Mouse (Mus musculus) heart, embryonic 13.5 days (tissue): ENCODE measurements around the gene Hist1h1a. TPM values are rescaled to one million over a fixed set of nuclear protein-coding genes. Genes with fewer than 3 reads are reported as not detected.
A peak's percentile ranks its signal among the peaks of the same experiment; 100 is the strongest.

ENCODE experiments used
- ATAC-seq: fragments of 200-750 bp; cut with Nextera tagmentation; 2 replicates; pipeline ENCODE4 v1.8.0; 2017; ENCODE audit warnings: moderate TSS enrichment; ENCODE audit not compliant: insufficient number of reproducible peaks, low FRiP score, low TSS enrichment; ENCODE audit errors: extremely low read depth
- H3K27ac ChIP-seq: fragments of 300-500 bp; sonication (generic); replicated peaks from 2 replicates; pipeline ENCODE4 v1.5.1; 2015; ENCODE audit warnings: moderate library complexity, mild to moderate bottlenecking, inconsistent platforms
- H3K27me3 ChIP-seq: fragments of 300-500 bp; sonication (generic); replicated peaks from 2 replicates; pipeline ENCODE4 v1.6.1; 2015; ENCODE audit warnings: mild to moderate bottlenecking, inconsistent platforms
- H3K36me3 ChIP-seq: fragments of 300-500 bp; sonication (generic); 2 replicates; pipeline ENCODE4 v1.6.1; 2015; ENCODE audit warnings: mild to moderate bottlenecking, inconsistent platforms
- H3K4me1 ChIP-seq: fragments of 300-500 bp; sonication (generic); 2 replicates; pipeline ENCODE4 v1.6.1; 2015; ENCODE audit warnings: inconsistent platforms
- H3K4me2 ChIP-seq: fragments of 300-500 bp; sonication (generic); 2 replicates; pipeline ENCODE4 v1.6.1; 2015; ENCODE audit warnings: inconsistent platforms, mild to moderate bottlenecking, moderate library complexity
- H3K4me3 ChIP-seq: fragments of 300-500 bp; sonication (generic); 2 replicates; pipeline ENCODE4 v1.5.1; 2015; ENCODE audit warnings: moderate library complexity, mild to moderate bottlenecking, inconsistent platforms
- H3K9ac ChIP-seq: fragments of 300-500 bp; sonication (generic); 2 replicates; pipeline ENCODE4 v1.6.1; 2015; ENCODE audit warnings: inconsistent platforms, mild to moderate bottlenecking, moderate library complexity
- H3K9me3 ChIP-seq: fragments of 300-500 bp; sonication (generic); 2 replicates; pipeline ENCODE4 v1.6.1; 2016; ENCODE audit warnings: inconsistent platforms
- WGBS: fragments of 180-500 bp; shearing (Covaris S2); methylation state at CpG from one replicate; pipeline ENCODE4 v1.1.7; 2015; ENCODE audit warnings: mixed read lengths; 5-methylcytosine and 5-hydroxymethylcytosine counted together
- polyA plus RNA-seq: library from polyadenylated mRNA; unstranded; fragments of >200 nt; fragmentation: Nextera tagmentation; extraction: Ambion mirVana; gene quantifications from 2 replicates; pipeline ENCODE4 v1.2.1, GENCODE M21; 2015

Gene Hist1h1a
- polyA plus RNA-seq, 1 experiment from 2014 or later = 1.5 TPM

DNA sequence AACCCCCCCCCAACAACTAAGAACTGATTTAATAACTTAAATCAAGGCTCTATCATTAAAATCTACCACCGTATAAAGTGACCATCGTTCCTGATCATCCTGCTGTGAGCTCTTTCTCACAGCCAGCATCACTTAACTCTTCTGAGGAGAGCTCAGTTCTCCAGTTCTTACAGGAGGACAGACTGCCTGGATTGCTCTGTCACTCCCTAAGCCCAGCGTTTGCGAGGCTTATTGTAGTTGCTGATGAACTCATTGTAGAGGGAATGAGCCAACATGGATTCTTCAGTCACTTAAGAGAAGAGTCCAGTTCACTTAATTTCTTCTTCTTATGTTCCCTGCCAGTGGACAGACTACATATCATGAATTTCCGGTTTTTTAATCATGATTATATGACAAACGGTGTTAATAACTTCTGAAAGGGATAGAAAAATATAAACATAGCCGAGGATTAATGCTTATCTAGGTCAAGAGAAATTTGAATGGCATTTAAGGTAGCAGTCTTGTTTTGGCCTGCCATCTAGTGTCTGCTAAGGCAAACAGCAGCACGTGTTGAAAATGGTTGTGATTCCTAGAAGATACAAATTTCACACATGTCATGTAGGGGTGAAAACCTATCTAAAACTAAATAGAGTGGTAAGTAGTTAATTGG is 31.2 kb upstream of the Hist1h1a start:
- Histone ChIP-seq H3K9me3 (no peaks in the 10 kb centered on the region), H3K4me3 (no peak overlapping the region), H3K9ac (no peak overlapping the region), H3K36me3 (no peaks in the 10 kb centered on the region), H3K27ac (no peak overlapping the region), H3K27me3 (no peaks in the 10 kb centered on the region), H3K4me1 (peaks cover 11% of the 10 kb centered on the region), H3K4me2 (no peak overlapping the region)
- no peak for ATAC-seq
- WGBS = 21% methylated on average over 8 of the region's 8 CpGs

DNA sequence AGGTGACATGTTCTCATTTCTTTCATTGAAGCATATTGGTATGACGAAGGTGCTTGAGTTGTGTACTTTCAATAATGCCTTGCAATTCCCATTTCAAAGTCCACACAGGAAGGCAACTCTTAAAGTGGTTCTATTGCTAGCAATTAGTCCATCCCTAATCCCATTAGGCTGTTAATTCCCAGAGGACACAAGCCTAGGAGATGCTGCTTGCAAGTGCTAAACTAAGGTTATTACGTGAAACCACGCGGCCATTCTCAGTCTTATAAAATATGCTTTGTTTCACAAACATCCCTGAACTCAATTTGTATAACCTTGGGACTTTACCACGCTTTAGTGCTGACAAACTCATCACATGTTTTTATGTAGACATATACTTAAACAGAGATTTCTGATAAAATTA is 26.4 kb upstream of the Hist1h1a start:
- peaks cover 19% of the 10 kb centered on the region for H3K4me1 ChIP-seq
- no peaks in the 10 kb centered on the region for H3K9me3 ChIP-seq
- no peaks in the 10 kb centered on the region for H3K27me3 ChIP-seq
- no peak overlapping the region for H3K9ac ChIP-seq
- H3K4me3 ChIP-seq = no peak overlapping the region
- H3K36me3 ChIP-seq = no peaks in the 10 kb centered on the region
- no peak overlapping the region for H3K4me2 ChIP-seq
- no peak overlapping the region for H3K27ac ChIP-seq
- WGBS = 87% methylated on average over 5 of the region's 5 CpGs
- ATAC-seq = no peak

DNA sequence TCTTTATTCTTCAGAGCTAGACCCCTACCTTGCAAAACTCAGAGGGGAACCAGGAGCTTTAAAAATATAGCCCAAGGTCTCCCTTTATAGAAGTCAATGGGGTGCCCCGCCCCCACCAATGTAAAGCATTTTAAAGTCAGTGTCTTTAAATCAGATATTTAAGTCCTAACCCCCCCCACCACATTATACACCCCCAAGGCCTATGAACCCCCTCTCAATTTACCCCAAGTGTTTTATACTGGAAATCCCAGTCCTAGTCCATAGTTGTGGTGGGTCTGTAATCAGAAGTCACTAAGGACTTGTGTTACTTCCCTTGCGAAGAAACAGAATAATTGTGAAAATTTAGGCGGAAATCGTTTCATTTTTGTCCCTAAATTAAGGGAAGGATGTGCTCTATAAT is 25.4 kb upstream of the Hist1h1a start:
- 19% methylated on average over 4 of the region's 4 CpGs for WGBS
- Histone ChIP-seq H3K4me3 (peak overlapping the region; percentile 74), H3K27ac (peak overlapping the region; percentile 100), H3K27me3 (no peaks in the 10 kb centered on the region), H3K9ac (peak overlapping the region; percentile 98), H3K9me3 (no peaks in the 10 kb centered on the region), H3K4me1 (peaks cover 23% of the 10 kb centered on the region), H3K4me2 (peak overlapping the region; percentile 98), H3K36me3 (no peaks in the 10 kb centered on the region)
- no peak for ATAC-seq

DNA sequence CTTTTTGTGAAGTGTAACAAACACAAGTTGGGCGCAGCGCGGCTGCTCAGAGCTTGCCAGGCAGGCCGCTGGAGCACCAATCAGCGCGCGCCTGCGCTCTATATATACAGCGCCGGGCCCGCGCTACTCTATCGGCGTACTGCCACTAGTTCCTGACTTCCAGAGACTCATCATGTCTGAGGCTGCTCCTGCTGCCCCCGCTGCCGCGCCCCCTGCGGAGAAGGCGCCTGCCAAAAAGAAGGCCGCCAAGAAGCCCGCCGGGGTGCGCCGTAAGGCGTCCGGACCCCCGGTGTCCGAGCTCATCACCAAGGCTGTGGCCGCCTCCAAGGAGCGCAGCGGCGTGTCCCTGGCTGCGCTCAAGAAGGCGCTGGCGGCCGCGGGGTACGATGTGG is 24.8 kb upstream of the Hist1h1a start, which contains the start of gene Hist1h1c:
Hist1h1c (plus strand) TSS at position 132 of the 392 bp plus-strand sequence.
- Histone ChIP-seq H3K36me3 (no peaks in the 10 kb centered on the region), H3K4me3 (peak within 1 kb of the TSS; percentile 74), H3K27me3 (no peaks in the 10 kb centered on the region), H3K27ac (peak within 1 kb of the TSS; percentile 100), H3K9me3 (no peaks in the 10 kb centered on the region), H3K4me2 (peak within 1 kb of the TSS; percentile 98), H3K4me1 (peaks cover 23% of the 10 kb centered on the region), H3K9ac (peak within 1 kb of the TSS; percentile 98)
- WGBS = under 1% methylated on average over 38 of the region's 38 CpGs
- peak; percentile 76 for ATAC-seq

DNA sequence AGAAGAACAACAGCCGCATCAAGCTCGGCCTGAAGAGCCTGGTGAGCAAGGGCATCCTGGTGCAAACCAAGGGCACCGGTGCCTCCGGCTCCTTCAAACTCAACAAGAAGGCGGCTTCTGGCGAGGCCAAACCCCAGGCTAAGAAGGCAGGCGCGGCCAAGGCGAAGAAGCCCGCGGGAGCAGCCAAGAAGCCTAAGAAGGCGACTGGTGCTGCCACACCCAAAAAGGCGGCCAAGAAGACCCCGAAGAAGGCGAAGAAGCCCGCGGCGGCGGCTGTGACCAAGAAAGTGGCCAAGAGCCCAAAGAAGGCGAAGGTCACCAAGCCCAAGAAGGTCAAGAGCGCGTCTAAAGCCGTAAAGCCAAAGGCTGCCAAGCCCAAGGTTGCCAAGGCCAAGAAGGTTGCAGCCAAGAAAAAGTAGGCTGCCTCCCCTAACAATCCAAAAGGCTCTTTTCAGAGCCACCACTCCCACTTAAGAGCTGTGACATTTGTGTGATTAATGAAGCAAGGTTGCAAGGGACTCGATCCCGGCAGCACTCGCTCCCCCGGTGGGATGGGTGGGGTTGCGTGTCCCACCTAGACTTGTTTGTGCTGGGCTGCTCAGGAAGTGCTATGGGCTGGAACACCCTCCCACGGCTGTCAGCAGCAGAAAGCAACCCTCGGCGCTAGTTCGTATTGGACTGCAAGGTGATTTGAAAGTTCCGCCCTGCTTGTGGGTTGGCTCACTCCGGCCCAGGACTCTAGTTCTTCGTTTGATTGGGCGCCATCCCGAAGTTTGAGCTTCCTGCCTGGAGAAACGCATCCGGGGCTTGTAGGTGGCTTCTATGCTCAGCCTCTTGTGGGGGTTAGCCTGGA is 24.2 kb upstream of the Hist1h1a start:
- ATAC-seq = peak; percentile 79
- H3K27me3 ChIP-seq = no peaks in the 10 kb centered on the region
- H3K9ac ChIP-seq = peak overlapping the region; percentile 98
- under 1% methylated on average over 39 of the region's 39 CpGs for WGBS
- no peaks in the 10 kb centered on the region for H3K36me3 ChIP-seq
- H3K27ac ChIP-seq = peak overlapping the region; percentile 100
- H3K4me3 ChIP-seq = peak overlapping the region; percentile 74
- peaks cover 28% of the 10 kb centered on the region for H3K4me1 ChIP-seq
- H3K9me3 ChIP-seq = no peaks in the 10 kb centered on the region
- peak overlapping the region; percentile 98 for H3K4me2 ChIP-seq

DNA sequence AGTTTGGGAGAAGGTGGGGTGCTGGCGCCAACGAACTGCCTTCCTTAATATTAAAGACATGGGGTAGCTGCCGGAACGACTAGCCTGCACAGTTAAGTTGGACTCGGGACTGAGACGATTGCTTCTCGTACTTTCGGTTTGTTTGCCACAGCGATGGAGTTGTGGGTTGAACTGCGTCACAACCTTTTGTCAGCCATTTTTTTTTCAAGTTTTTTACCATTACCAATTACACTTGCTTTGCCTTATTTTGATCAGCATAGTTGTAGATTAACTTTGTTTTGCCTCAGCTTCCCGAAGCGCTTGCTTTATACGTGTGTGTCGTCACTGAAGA is 23.6 kb upstream of the Hist1h1a start:
- Histone ChIP-seq H3K36me3 (no peaks in the 10 kb centered on the region), H3K4me2 (peak overlapping the region; percentile 98), H3K4me3 (peak overlapping the region; percentile 74), H3K9me3 (no peaks in the 10 kb centered on the region), H3K27me3 (no peaks in the 10 kb centered on the region), H3K9ac (peak overlapping the region; percentile 98), H3K27ac (peak overlapping the region; percentile 100), H3K4me1 (peaks cover 32% of the 10 kb centered on the region)
- WGBS = under 1% methylated on average over 14 of the region's 14 CpGs
- ATAC-seq = no peak

DNA sequence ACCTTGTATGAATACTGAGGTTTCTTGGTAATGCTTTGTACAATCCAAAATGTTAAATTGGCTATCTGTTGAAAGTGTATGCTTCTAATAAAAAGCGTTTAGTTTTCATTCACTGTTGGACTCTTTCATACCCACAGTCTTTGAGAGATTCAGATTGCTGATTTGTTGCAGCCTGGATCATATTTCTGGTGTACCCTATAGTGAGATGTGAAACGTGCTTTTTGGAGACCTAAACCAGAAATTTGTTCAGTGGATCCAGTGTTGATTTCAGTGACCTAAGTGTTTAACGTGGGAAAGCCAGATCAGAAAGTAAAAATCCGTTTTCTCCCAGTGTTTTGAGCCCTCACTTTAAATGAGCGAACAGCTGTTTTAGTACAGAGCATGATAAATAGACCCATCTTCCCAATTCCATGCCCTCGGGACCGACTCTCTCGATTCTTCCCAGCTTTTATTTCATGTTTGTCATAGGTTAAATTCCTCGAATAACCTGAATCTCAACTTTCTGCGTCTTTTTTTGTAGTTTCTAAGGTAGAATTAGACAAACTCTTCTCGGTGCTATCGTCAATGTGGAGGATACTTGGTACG is 23.1 kb upstream of the Hist1h1a start:
- no peak for ATAC-seq
- Histone ChIP-seq H3K4me1 (peaks cover 32% of the 10 kb centered on the region), H3K9ac (peak overlapping the region; percentile 98), H3K27me3 (no peaks in the 10 kb centered on the region), H3K4me2 (peak overlapping the region; percentile 98), H3K27ac (peak overlapping the region; percentile 100), H3K36me3 (no peaks in the 10 kb centered on the region), H3K9me3 (no peaks in the 10 kb centered on the region), H3K4me3 (peak overlapping the region; percentile 74)
- 29% methylated on average over 13 of the region's 13 CpGs for WGBS

DNA sequence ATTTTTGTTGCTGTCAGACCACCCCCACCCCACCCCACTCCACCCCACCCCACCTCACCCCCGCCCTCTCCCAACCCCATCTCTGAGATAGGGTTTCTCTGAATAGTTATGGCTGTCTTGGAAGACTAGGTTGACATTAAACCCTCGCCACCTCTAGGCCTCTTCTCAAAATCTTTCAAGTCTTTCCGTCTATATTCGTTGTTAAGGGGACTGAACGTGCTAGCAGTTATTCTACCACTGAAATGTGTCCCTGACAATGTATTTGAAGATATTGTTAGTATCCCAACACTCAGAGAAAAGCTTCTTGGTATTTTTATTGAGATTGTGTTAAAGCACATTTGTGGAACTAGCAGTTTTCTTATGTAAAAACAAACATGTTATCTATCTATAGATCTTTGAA is 22.6 kb upstream of the Hist1h1a start:
- Histone ChIP-seq H3K9ac (peak overlapping the region; percentile 98; the same call in 1 of the 2 replicates), H3K4me1 (peaks cover 35% of the 10 kb centered on the region), H3K36me3 (no peaks in the 10 kb centered on the region), H3K9me3 (no peaks in the 10 kb centered on the region), H3K27ac (peak overlapping the region; percentile 100; the same call in 1 of the 2 replicates), H3K4me2 (peak overlapping the region; percentile 98), H3K4me3 (peak overlapping the region; percentile 74; the same call in 1 of the 2 replicates), H3K27me3 (no peaks in the 10 kb centered on the region)
- ATAC-seq = no peak
- 52% methylated on average over 5 of the region's 5 CpGs for WGBS

DNA sequence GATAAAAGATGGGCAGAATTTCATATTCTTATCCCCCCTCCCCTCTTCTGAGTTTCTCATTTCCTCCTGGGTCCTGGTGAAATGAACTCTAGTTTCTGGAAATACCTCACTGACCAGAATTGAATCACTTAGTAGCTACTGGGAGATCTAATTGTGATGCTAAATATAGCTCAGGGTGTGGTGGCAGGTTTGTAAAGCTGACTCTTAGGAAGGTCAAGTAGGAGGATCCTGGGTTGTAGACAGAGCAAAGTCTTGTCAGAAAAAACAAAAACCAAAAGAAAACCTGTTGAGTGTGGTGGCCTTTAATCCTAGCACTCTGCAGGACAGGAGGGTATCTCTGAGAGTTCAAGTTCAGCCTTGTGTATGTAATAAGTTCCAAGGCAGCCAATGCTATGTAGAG is 21.5 kb upstream of the Hist1h1a start:
- Histone ChIP-seq H3K4me2 (peak overlapping the region; percentile 37), H3K27me3 (no peaks in the 10 kb centered on the region), H3K36me3 (no peaks in the 10 kb centered on the region), H3K9me3 (no peaks in the 10 kb centered on the region), H3K4me3 (no peak overlapping the region), H3K27ac (0 out of 2 replicates have a peak overlapping the region, but pooled peaks have one; percentile 28), H3K9ac (0 out of 2 replicates have a peak overlapping the region, but pooled peaks have one; percentile 30), H3K4me1 (peaks cover 36% of the 10 kb centered on the region)
- no peak for ATAC-seq

DNA sequence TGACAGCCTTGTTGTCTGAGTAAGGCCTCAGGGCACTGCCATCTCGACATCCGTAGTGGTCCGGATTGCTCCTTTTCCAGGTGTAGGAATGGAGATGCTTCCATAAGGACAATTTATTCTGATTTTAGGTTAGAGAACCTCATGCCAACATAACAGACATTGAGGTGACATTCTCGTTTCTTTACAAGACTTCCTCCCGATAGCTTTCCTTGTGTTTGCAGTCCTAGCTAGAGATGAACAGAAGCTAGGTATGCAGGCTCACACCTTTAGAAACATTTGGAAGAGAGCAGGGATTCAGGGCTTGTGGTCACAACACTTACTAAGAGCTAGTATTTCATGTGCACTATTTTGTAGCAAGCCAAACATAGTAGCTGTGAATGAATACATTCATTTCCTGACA is 20.3 kb upstream of the Hist1h1a start:
- 86% methylated on average over 5 of the region's 5 CpGs for WGBS
- Histone ChIP-seq H3K9me3 (no peaks in the 10 kb centered on the region), H3K27me3 (no peaks in the 10 kb centered on the region), H3K27ac (no peak overlapping the region), H3K9ac (0 out of 2 replicates have a peak overlapping the region, but pooled peaks have one; percentile 2), H3K4me3 (no peak overlapping the region), H3K4me1 (peaks cover 42% of the 10 kb centered on the region), H3K36me3 (no peaks in the 10 kb centered on the region), H3K4me2 (no peak overlapping the region)
- no peak for ATAC-seq

DNA sequence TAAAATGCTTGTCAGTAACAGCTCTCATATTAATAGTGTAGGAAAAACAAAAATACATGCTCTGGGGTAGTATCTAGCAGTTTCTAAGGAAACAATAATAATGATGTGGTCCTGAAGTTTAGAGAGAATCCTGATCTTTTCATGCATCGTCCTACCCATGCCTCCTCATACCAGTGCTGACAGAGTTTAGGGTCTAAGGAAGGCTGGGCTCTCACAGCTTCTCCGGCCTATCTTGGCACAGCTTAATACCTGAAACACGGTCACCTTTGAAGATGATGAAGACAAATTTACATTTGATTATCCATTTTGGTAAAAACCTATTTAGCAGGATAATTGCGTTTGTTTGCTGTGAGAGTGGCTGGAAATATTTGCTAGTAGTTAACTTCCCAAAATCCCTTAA is 19.5 kb upstream of the Hist1h1a start:
- Histone ChIP-seq H3K4me1 (peaks cover 42% of the 10 kb centered on the region), H3K9ac (peak overlapping the region; percentile 75), H3K4me2 (peak overlapping the region; percentile 70), H3K4me3 (peak overlapping the region; percentile 52), H3K36me3 (no peaks in the 10 kb centered on the region), H3K27ac (peak overlapping the region; percentile 98), H3K27me3 (no peaks in the 10 kb centered on the region), H3K9me3 (no peaks in the 10 kb centered on the region)
- 44% methylated on average over 4 of the region's 4 CpGs for WGBS
- ATAC-seq = no peak
